Mouse (Mus musculus): ENCODE data around the gene Foxp1. TPM values are rescaled to one million over a fixed set of nuclear protein-coding genes. Genes with fewer than 3 reads are reported as not detected.

Foxp1 gene
- polyA plus RNA-seq, 1 experiment from 2014 or later: 38.0 TPM

DNA sequence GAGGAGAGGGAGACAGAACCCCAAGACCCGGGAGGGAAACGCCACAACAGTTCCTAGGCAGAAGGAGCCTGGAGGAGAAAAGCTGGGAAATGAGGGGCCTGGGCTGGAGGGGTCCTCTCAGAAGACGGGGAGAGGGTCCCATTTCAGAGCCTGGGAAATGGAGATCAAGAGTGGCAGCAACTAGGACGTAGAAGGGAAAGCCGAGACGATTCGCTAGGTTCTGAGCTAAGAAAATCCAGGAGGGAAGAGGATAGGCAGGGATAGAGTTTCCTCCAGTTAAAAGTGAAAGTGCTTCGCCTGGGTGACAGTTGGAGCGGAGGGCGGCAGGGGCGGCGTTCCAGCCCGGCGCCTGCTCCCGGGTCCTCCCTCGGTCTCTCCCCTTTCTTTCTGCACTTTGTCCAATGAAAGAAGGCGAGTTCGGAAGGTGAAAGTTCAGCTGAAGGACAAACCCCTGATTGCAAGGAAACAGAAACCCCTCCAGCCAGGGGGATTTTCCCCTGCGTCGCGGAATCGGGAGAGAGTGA, 650 bp upstream of the Foxp1 start:
- H3K27ac ChIP-seq: peak overlapping the region; percentile 98
- H3K27me3 ChIP-seq (ENCODE audit: insufficient read depth, low read length): no peaks in the 10 kb centered on the region
- H3K36me3 ChIP-seq (ENCODE audit: insufficient read depth, low read length): no peaks in the 10 kb centered on the region
- H3K9me3 ChIP-seq (replicated peaks; ENCODE audit: low read length): no peaks in the 10 kb centered on the region; the same call in 1 of the 2 replicates
- peak; percentile 97 for DNase-seq (ENCODE audit: low spot score)
- peak; percentile 73 for ATAC-seq (replicated peaks; ENCODE audit: low FRiP score, low read depth)
- H3K4me3 ChIP-seq (replicated peaks; ENCODE audit: low read depth, low read length): peak overlapping the region; percentile 84
- peak overlapping the region; percentile 83 for H3K9ac ChIP-seq (ENCODE audit: low read depth, low read length)
- no peak for TF ChIP-seq CTCF (IDR thresholded peaks at IDR 0.05; ENCODE audit: low read depth)
- no peaks in the 10 kb centered on the region for H3K4me1 ChIP-seq (replicated peaks; ENCODE audit: insufficient read depth, low read length)
- peak overlapping the region; percentile 93 for H3K4me2 ChIP-seq (ENCODE audit: low read length)
- WGBS: 2% methylated on average over 22 of the region's 22 CpGs

DNA sequence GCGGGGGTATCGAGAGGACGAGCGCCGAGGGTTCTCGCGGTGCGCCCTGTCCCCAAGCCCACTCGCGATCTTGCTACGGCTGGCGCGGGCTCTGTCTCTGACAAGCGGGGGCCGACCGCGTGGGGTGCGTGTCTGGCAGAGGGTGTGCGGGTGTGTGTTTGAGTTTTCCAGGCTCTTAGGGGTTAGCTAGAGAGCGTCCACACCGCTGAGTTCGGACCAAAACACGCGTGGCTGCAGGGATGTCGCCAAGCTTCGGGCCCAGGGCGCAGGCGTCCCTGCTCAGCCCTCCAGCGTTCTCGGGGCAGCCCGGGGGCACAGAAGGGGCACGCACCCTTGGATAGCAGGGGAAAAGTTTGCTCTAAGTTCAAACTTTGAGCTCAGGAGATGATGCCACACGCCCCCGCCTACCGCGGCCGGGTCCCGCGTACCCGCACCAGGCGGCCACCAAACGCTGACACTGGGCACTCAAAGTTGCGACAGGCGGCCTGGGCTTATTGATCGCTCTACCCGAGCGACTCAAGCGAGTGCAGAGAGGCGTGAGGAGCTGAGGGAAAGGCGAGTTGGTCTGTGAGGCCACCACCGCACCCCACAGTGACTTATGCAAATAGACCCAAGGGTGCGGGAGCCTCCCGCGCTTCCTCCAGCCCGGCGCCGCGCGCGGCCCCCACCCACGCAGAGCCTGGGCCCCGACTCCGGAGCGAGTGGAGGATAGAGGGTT, 721 bp downstream of the Foxp1 start:
- H3K4me3 ChIP-seq (replicated peaks; ENCODE audit: low read depth, low read length): peak overlapping the region; percentile 84
- H3K9ac ChIP-seq (ENCODE audit: low read depth, low read length): peak overlapping the region; percentile 83
- H3K27ac ChIP-seq: peak overlapping the region; percentile 98
- H3K4me1 ChIP-seq (replicated peaks; ENCODE audit: insufficient read depth, low read length): no peaks in the 10 kb centered on the region
- ATAC-seq (replicated peaks; ENCODE audit: low FRiP score, low read depth): peak; percentile 18
- peak overlapping the region; percentile 93 for H3K4me2 ChIP-seq (ENCODE audit: low read length)
- H3K27me3 ChIP-seq (ENCODE audit: insufficient read depth, low read length): no peaks in the 10 kb centered on the region
- no peaks in the 10 kb centered on the region for H3K9me3 ChIP-seq (replicated peaks; ENCODE audit: low read length)
- no peaks in the 10 kb centered on the region for H3K36me3 ChIP-seq (ENCODE audit: insufficient read depth, low read length)
- under 1% methylated on average over 64 of the region's 64 CpGs for WGBS
- peak; percentile 53 for DNase-seq (ENCODE audit: low spot score)
- no peak for TF ChIP-seq CTCF (IDR thresholded peaks at IDR 0.05; ENCODE audit: low read depth)

DNA sequence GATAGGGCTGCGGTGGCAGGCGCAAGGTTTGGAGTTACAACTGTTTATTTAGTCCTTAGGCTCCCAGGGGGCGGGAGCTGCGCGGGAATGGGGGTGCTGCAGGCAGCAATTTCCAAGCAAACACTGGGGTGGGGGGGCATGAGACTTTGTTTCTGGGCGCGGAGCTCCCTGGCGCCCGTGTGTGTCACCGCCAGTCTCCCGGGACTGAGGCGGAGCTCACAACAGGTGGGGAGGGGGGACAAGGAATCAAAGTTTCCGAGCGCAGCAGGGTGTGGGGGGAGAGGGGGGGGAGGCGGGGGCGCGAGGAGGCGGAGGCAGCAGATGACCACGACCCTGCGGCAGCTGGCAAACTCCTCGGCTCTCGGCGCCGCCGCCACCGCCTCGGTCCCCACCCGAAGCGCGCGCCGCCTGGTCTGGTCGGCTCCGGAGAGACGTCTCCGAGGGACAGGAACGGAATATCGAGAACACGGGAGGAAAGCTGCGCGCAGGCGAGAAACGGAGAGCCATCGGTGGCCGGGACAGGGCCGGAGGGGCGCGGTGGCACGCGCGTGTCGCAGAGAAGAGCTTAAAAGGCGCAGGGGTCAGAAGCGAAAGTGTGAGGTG, 1.4 kb downstream of the Foxp1 start:
- no peaks in the 10 kb centered on the region for H3K27me3 ChIP-seq (ENCODE audit: insufficient read depth, low read length)
- no peaks in the 10 kb centered on the region for H3K36me3 ChIP-seq (ENCODE audit: insufficient read depth, low read length)
- H3K9me3 ChIP-seq (replicated peaks; ENCODE audit: low read length): no peaks in the 10 kb centered on the region
- DNase-seq (ENCODE audit: low spot score): peak; percentile 93
- peak overlapping the region; percentile 93 for H3K4me2 ChIP-seq (ENCODE audit: low read length)
- no peak for TF ChIP-seq CTCF (IDR thresholded peaks at IDR 0.05; ENCODE audit: low read depth)
- peak; percentile 65 for ATAC-seq (replicated peaks; ENCODE audit: low FRiP score, low read depth)
- H3K27ac ChIP-seq: peak overlapping the region; percentile 98
- peak overlapping the region; percentile 83 for H3K9ac ChIP-seq (ENCODE audit: low read depth, low read length)
- peak overlapping the region; percentile 84 for H3K4me3 ChIP-seq (replicated peaks; ENCODE audit: low read depth, low read length)
- WGBS: under 1% methylated on average over 54 of the region's 54 CpGs
- no peaks in the 10 kb centered on the region for H3K4me1 ChIP-seq (replicated peaks; ENCODE audit: insufficient read depth, low read length)

DNA sequence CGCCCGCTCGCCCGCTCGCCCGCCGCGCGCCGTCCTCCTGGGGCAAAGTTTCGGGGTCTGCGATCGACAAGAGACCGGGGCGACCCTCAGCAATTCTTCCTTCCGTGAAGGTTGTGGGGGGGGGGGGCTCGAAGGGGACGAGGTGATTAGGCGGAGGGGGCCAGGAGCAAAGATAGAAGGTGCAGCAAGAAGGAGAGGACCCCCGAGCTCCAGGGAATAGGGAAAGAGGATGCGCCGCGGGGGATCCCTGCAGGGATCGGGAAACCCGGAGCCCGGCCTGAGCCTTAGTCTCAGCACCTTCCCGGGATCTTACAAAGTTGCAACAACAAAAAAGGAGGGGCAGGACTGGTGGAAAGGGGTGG, 1.9 kb downstream of the Foxp1 start:
- H3K4me3 ChIP-seq (replicated peaks; ENCODE audit: low read depth, low read length): peak overlapping the region; percentile 84
- no peaks in the 10 kb centered on the region for H3K4me1 ChIP-seq (replicated peaks; ENCODE audit: insufficient read depth, low read length)
- H3K27ac ChIP-seq: peak overlapping the region; percentile 98
- DNase-seq (ENCODE audit: low spot score) (no peak), ATAC-seq (replicated peaks; ENCODE audit: low FRiP score, low read depth) (peak; percentile 77; the same call in 1 of the 2 replicates)
- no peak for TF ChIP-seq CTCF (IDR thresholded peaks at IDR 0.05; ENCODE audit: low read depth)
- no peaks in the 10 kb centered on the region for H3K9me3 ChIP-seq (replicated peaks; ENCODE audit: low read length)
- H3K36me3 ChIP-seq (ENCODE audit: insufficient read depth, low read length): no peaks in the 10 kb centered on the region
- WGBS: 0% methylated on average over 23 of the region's 27 CpGs
- peak overlapping the region; percentile 83 for H3K9ac ChIP-seq (ENCODE audit: low read depth, low read length)
- peak overlapping the region; percentile 93 for H3K4me2 ChIP-seq (ENCODE audit: low read length)
- no peaks in the 10 kb centered on the region for H3K27me3 ChIP-seq (ENCODE audit: insufficient read depth, low read length)

DNA sequence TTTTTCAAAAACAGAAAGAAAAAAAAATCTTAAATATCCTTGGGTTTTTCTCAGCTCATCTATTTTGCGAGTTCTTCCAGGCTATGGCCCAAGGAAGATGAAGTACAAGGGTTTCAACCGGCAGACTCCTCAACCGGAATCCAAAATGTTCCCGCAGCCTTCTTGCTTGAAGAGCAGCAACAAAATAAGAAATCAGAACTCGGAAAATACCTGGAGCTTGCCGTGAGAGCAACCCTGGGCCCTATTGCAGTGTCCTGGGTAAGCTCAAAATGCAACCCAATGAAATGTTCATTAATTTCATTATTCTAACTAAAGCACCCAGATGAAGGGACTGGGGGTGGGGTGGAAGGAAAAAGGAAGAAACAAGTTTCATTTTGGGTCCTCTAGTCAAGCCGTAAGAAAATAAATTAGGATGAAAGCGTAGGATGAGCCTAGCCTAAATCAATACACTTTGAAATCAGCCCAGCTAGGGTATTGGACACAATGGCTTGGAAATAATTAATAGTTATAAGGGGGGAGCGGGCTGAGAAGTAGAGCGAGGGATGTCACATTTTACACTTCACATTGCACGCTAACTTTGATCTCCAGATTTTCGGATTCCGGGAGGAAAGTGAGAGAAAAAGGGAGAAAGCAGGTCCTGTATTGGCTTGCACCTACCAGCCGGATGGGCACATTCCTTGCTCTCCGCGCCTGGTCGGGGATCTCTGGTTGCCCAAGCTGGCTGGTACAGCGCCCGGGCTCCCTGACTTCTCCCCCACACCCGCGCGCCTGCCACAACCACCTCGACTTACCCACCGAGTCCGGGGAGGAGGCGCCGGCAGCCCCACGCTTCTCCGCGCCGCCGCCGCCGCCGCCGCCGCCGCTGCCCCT, 2.5 kb downstream of the Foxp1 start:
- Histone ChIP-seq H3K9me3 (replicated peaks; ENCODE audit: low read length) (no peaks in the 10 kb centered on the region), H3K9ac (ENCODE audit: low read depth, low read length) (peak overlapping the region; percentile 83), H3K4me3 (replicated peaks; ENCODE audit: low read depth, low read length) (peak overlapping the region; percentile 84), H3K27ac (peak overlapping the region; percentile 98), H3K4me1 (replicated peaks; ENCODE audit: insufficient read depth, low read length) (no peaks in the 10 kb centered on the region), H3K36me3 (ENCODE audit: insufficient read depth, low read length) (no peaks in the 10 kb centered on the region), H3K27me3 (ENCODE audit: insufficient read depth, low read length) (no peaks in the 10 kb centered on the region), H3K4me2 (ENCODE audit: low read length) (peak overlapping the region; percentile 93)
- WGBS: 7% methylated on average over 37 of the region's 38 CpGs
- DNase-seq (ENCODE audit: low spot score): peak; percentile 59
- TF ChIP-seq CTCF (IDR thresholded peaks at IDR 0.05; ENCODE audit: low read depth): no peak
- ATAC-seq (replicated peaks; ENCODE audit: low FRiP score, low read depth): no peak

DNA sequence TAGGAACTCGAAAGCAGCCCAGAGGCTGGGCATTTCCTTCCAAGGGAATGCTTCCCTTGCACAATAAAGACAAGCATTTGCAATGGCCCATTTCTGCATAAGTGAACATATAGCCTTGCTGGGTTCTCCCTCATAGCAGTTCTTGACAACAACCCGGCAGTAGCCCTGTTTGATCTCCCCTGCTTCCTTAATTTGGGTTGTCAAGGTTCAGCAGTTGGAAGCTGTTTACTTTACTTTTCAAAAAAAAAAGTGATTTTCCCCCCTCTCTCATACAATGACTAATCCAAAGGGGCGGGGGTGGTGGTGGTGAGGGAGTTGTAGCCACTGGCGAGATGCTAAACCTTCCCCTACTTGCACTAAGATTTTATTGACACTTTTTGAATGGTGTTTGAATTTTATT, 3.5 kb downstream of the Foxp1 start:
- peak overlapping the region; percentile 16; the same call in 1 of the 2 replicates for H3K4me3 ChIP-seq (replicated peaks; ENCODE audit: low read depth, low read length)
- peak; percentile 54 for DNase-seq (ENCODE audit: low spot score)
- 33% methylated on average over 4 of the region's 4 CpGs for WGBS
- H3K9me3 ChIP-seq (replicated peaks; ENCODE audit: low read length): no peaks in the 10 kb centered on the region
- H3K4me2 ChIP-seq (ENCODE audit: low read length): peak overlapping the region; percentile 93
- H3K36me3 ChIP-seq (ENCODE audit: insufficient read depth, low read length): no peaks in the 10 kb centered on the region
- ATAC-seq (replicated peaks; ENCODE audit: low FRiP score, low read depth): no peak
- H3K4me1 ChIP-seq (replicated peaks; ENCODE audit: insufficient read depth, low read length): no peaks in the 10 kb centered on the region
- no peak overlapping the region for H3K27ac ChIP-seq
- no peak for TF ChIP-seq CTCF (IDR thresholded peaks at IDR 0.05; ENCODE audit: low read depth)
- no peaks in the 10 kb centered on the region for H3K27me3 ChIP-seq (ENCODE audit: insufficient read depth, low read length)
- no peak overlapping the region for H3K9ac ChIP-seq (ENCODE audit: low read depth, low read length)
